Mouse (Mus musculus) liver, embryonic 11.5 days (tissue): Measurements from ENCODE around the gene Fam19a3. TPM values are rescaled to one million over a fixed set of nuclear protein-coding genes. Genes with fewer than 3 reads are reported as not detected.
"Not testable (repeated sequence)": the region's sequence is repeated elsewhere in the genome, so short reads cannot be mapped to it uniquely, and the experiment has no call there.

Source experiments
- ATAC-seq: fragments of 200-750 bp; cut with Nextera tagmentation; replicated peaks from 2 replicates; pipeline ENCODE4 v1.8.0; 2017; ENCODE audit warnings: moderate number of reproducible peaks, mild to moderate bottlenecking, moderate TSS enrichment, moderate library complexity; ENCODE audit not compliant: low FRiP score
- DNase-seq: peaks from one replicate; pipeline ENCODE4 v3.0.0-alpha.2; 2017; ENCODE audit warnings: low spot score
- H3K27ac ChIP-seq: fragments of 300-500 bp; sonication (generic); 2 replicates; pipeline ENCODE4 v1.5.1; 2014; ENCODE audit warnings: mild to moderate bottlenecking, low read depth, low read length, control low read depth
- H3K27me3 ChIP-seq: fragments of 300-500 bp; sonication (generic); replicated peaks from 2 replicates; pipeline ENCODE4 v1.6.1; 2014; ENCODE audit warnings: low read length, mixed read lengths; ENCODE audit not compliant: control insufficient read depth, insufficient read depth
- H3K36me3 ChIP-seq: fragments of 300-500 bp; sonication (generic); 2 replicates; pipeline ENCODE4 v1.6.1; 2014; ENCODE audit warnings: mild to moderate bottlenecking, low read length, moderate library complexity, mixed read lengths; ENCODE audit not compliant: control insufficient read depth, insufficient read depth
- H3K4me1 ChIP-seq: fragments of 300-500 bp; sonication (generic); replicated peaks from 2 replicates; pipeline ENCODE4 v1.6.1; 2014; ENCODE audit warnings: low read length, mixed read lengths; ENCODE audit not compliant: control insufficient read depth, insufficient read depth
- H3K4me2 ChIP-seq: fragments of 300-500 bp; sonication (generic); 2 replicates; pipeline ENCODE4 v1.6.1; 2014; ENCODE audit warnings: mild to moderate bottlenecking, control low read depth, moderate library complexity
- H3K4me3 ChIP-seq: fragments of 300-500 bp; sonication (generic); 2 replicates; pipeline ENCODE4 v1.5.1; 2014; ENCODE audit warnings: low read depth, low read length, control low read depth
- H3K9ac ChIP-seq: fragments of 300-500 bp; sonication (generic); 2 replicates; pipeline ENCODE4 v1.6.1; 2014; ENCODE audit warnings: low read depth, low read length, control low read depth
- H3K9me3 ChIP-seq: fragments of 300-500 bp; sonication (generic); 2 replicates; pipeline ENCODE4 v1.6.1; 2016; ENCODE audit warnings: low read length, inconsistent platforms, mixed read lengths; ENCODE audit not compliant: control insufficient read depth
- WGBS: fragments of 180-500 bp; shearing (Covaris S2); extraction: QIAGEN DNeasy Blood & Tissue Kit; methylation state at CpG from one replicate; pipeline ENCODE4 v1.1.7; 2014; 5-methylcytosine and 5-hydroxymethylcytosine counted together
- polyA plus RNA-seq: library from polyadenylated mRNA; unstranded; fragments of >200 nt; fragmentation: Nextera tagmentation; extraction: Ambion mirVana; gene quantifications from 2 replicates; pipeline ENCODE4 v1.2.1, GENCODE M21; 2014

Fam19a3 gene
- polyA plus RNA-seq, 1 experiment from 2014 or later = not detected

- ATAC-seq = no peak
- DNase-seq = no peak
- WGBS = 20% methylated on average over 4 of the region's 4 CpGs
- H3K4me3 ChIP-seq = no peak overlapping the region
- H3K27ac ChIP-seq = no peak overlapping the region
- H3K4me2 ChIP-seq = no peak overlapping the region
- no peaks in the 10 kb centered on the region for H3K36me3 ChIP-seq
- H3K4me1 ChIP-seq = peaks cover 5% of the 10 kb centered on the region; the same call in 1 of the 2 replicates
- H3K27me3 ChIP-seq = peaks cover 5% of the 10 kb centered on the region
- no peak overlapping the region for H3K9ac ChIP-seq
- no peaks in the 10 kb centered on the region for H3K9me3 ChIP-seq
Measured at GRCm38 (mm10) chr3:104765021-104765420, 16.6 kb downstream of the Fam19a3 start.

GRCm38 (mm10) chr3:104762103-104762863 is 19.4 kb downstream of the Fam19a3 start:
- not testable (repeated sequence) for H3K27me3 ChIP-seq, H3K4me1 ChIP-seq, H3K9ac ChIP-seq, H3K27ac ChIP-seq, H3K9me3 ChIP-seq, DNase-seq, H3K36me3 ChIP-seq, H3K4me3 ChIP-seq
- peak; percentile 65; the same call in 1 of the 2 replicates for ATAC-seq
- 21% methylated on average over 19 of the region's 20 CpGs for WGBS
- H3K4me2 ChIP-seq = peak overlapping the region; percentile 47

GRCm38 (mm10) chr3:104758869-104759268 is 22.8 kb downstream of the Fam19a3 start:
- no peak for DNase-seq
- 12% methylated on average over 5 of the region's 5 CpGs for WGBS

GRCm38 (mm10) chr3:104758406-104758805 is 23.2 kb downstream of the Fam19a3 start:
- Histone ChIP-seq H3K27ac (no peak overlapping the region), H3K9me3 (no peaks in the 10 kb centered on the region), H3K4me1 (peaks cover 3% of the 10 kb centered on the region), H3K27me3 (peaks cover 5% of the 10 kb centered on the region), H3K4me3 (peak overlapping the region; percentile 45), H3K9ac (peak overlapping the region; percentile 38; the same call in 1 of the 2 replicates), H3K36me3 (no peaks in the 10 kb centered on the region), H3K4me2 (peak overlapping the region; percentile 73)
- WGBS = 2% methylated on average over 27 of the region's 27 CpGs
- DNase-seq = peak; percentile 80
- ATAC-seq = peak; percentile 74

More at GRCm38 (mm10) chr3:104758869-104759268, 22.8 kb downstream of the Fam19a3 start:
- peak overlapping the region; percentile 45 for H3K4me3 ChIP-seq
- no peak for ATAC-seq
- H3K4me1 ChIP-seq = peaks cover 3% of the 10 kb centered on the region; the same call in 1 of the 2 replicates
- H3K4me2 ChIP-seq = peak overlapping the region; percentile 73
- no peaks in the 10 kb centered on the region for H3K36me3 ChIP-seq
- peaks cover 5% of the 10 kb centered on the region for H3K27me3 ChIP-seq
- H3K9ac ChIP-seq = peak overlapping the region; percentile 38; the same call in 1 of the 2 replicates
- H3K27ac ChIP-seq = no peak overlapping the region
- H3K9me3 ChIP-seq = no peaks in the 10 kb centered on the region

GRCm38 (mm10) chr3:104752845-104753244 is 28.8 kb downstream of the Fam19a3 start:
- not testable (repeated sequence) for H3K9ac ChIP-seq, H3K4me1 ChIP-seq, H3K27ac ChIP-seq, DNase-seq, ATAC-seq, H3K9me3 ChIP-seq, H3K36me3 ChIP-seq, H3K27me3 ChIP-seq, H3K4me3 ChIP-seq
- peak overlapping the region; percentile 39 for H3K4me2 ChIP-seq
- WGBS = 12% methylated on average over 22 of the region's 25 CpGs

GRCm38 (mm10) chr3:104743864-104744263 is 37.8 kb downstream of the Fam19a3 start:
- no peak overlapping the region for H3K4me2 ChIP-seq
- no peaks in the 10 kb centered on the region for H3K27me3 ChIP-seq
- DNase-seq (no peak), ATAC-seq (no peak)
- H3K4me3 ChIP-seq = no peak overlapping the region
- H3K27ac ChIP-seq = no peak overlapping the region
- H3K36me3 ChIP-seq = no peaks in the 10 kb centered on the region
- 64% methylated on average over 1 of the region's 1 CpGs for WGBS
- no peak overlapping the region for H3K9ac ChIP-seq
- no peaks in the 10 kb centered on the region for H3K9me3 ChIP-seq
- H3K4me1 ChIP-seq = no peaks in the 10 kb centered on the region

- Histone ChIP-seq H3K9ac (no peak overlapping the region), H3K36me3 (no peaks in the 10 kb centered on the region), H3K4me1 (no peaks in the 10 kb centered on the region), H3K9me3 (no peaks in the 10 kb centered on the region), H3K4me2 (no peak overlapping the region), H3K27ac (no peak overlapping the region), H3K4me3 (no peak overlapping the region), H3K27me3 (no peaks in the 10 kb centered on the region)
- no peak for DNase-seq
- ATAC-seq = no peak
- 59% methylated on average over 1 of the region's 1 CpGs for WGBS
Measured at GRCm38 (mm10) chr3:104743161-104743560, 38.5 kb downstream of the Fam19a3 start.

- no peaks in the 10 kb centered on the region for H3K36me3 ChIP-seq
- no peak overlapping the region for H3K4me3 ChIP-seq
- H3K9me3 ChIP-seq = no peaks in the 10 kb centered on the region
- ATAC-seq (no peak), DNase-seq (no peak)
- no peak overlapping the region for H3K27ac ChIP-seq
- H3K4me1 ChIP-seq = no peaks in the 10 kb centered on the region
- no peak overlapping the region for H3K4me2 ChIP-seq
- no peaks in the 10 kb centered on the region for H3K27me3 ChIP-seq
- no peak overlapping the region for H3K9ac ChIP-seq
- WGBS = 89% methylated on average over 3 of the region's 3 CpGs
Measured at GRCm38 (mm10) chr3:104741954-104742353, 39.7 kb downstream of the Fam19a3 start.

- Histone ChIP-seq H3K4me2 (no peak overlapping the region), H3K27ac (no peak overlapping the region), H3K9me3 (no peaks in the 10 kb centered on the region), H3K9ac (no peak overlapping the region), H3K36me3 (no peaks in the 10 kb centered on the region), H3K4me1 (no peaks in the 10 kb centered on the region), H3K27me3 (no peaks in the 10 kb centered on the region), H3K4me3 (no peak overlapping the region)
- 56% methylated on average over 7 of the region's 7 CpGs for WGBS
- no peak for ATAC-seq
- no peak for DNase-seq
Measured at GRCm38 (mm10) chr3:104734654-104735053, 47.0 kb downstream of the Fam19a3 start.
